Mouse (Mus musculus) hindbrain, embryonic 16.5 days (tissue): ENCODE measurements around the gene Iqsec1. TPM values are rescaled to one million over a fixed set of nuclear protein-coding genes. Genes with fewer than 3 reads are reported as not detected.
A peak's percentile ranks its signal among the peaks of the same experiment; 100 is the strongest.

Source experiments
- ATAC-seq: fragments of 200-750 bp; cut with Nextera tagmentation; 2 replicates; pipeline ENCODE4 v1.8.0; 2017; ENCODE audit warnings: moderate TSS enrichment, moderate library complexity
- H3K27ac ChIP-seq: fragments of 300-500 bp; sonication (generic); 2 replicates; pipeline ENCODE4 v1.5.1; 2014; ENCODE audit warnings: low read depth, mild to moderate bottlenecking, control low read depth, low read length, moderate library complexity
- H3K27me3 ChIP-seq: fragments of 300-500 bp; sonication (generic); replicated peaks from 2 replicates; pipeline ENCODE4 v1.6.1; 2014; ENCODE audit warnings: low read length; ENCODE audit not compliant: control insufficient read depth, insufficient read depth
- H3K36me3 ChIP-seq: fragments of 300-500 bp; sonication (generic); 2 replicates; pipeline ENCODE4 v1.6.1; 2014; ENCODE audit warnings: mild to moderate bottlenecking, low read length, moderate library complexity, mixed read lengths; ENCODE audit not compliant: control insufficient read depth, insufficient read depth
- H3K4me1 ChIP-seq: fragments of 300-500 bp; sonication (generic); 2 replicates; pipeline ENCODE4 v1.6.1; 2014; ENCODE audit warnings: low read depth, low read length; ENCODE audit not compliant: control insufficient read depth, insufficient read depth
- H3K4me2 ChIP-seq: fragments of 300-500 bp; sonication (generic); 2 replicates; pipeline ENCODE4 v1.6.1; 2014; ENCODE audit warnings: mild to moderate bottlenecking, low read length, control low read depth, moderate library complexity
- H3K4me3 ChIP-seq: fragments of 300-500 bp; sonication (generic); 2 replicates; pipeline ENCODE4 v1.5.1; 2014; ENCODE audit warnings: mild to moderate bottlenecking, low read length, control low read depth, moderate library complexity
- H3K9ac ChIP-seq: fragments of 300-500 bp; sonication (generic); 2 replicates; pipeline ENCODE4 v1.6.1; 2014; ENCODE audit warnings: low read depth, mild to moderate bottlenecking, control low read depth, low read length, moderate library complexity
- H3K9me3 ChIP-seq: fragments of 300-500 bp; sonication (generic); 2 replicates; pipeline ENCODE4 v1.6.1; 2014; ENCODE audit warnings: mild to moderate bottlenecking, low read length, moderate library complexity; ENCODE audit not compliant: control insufficient read depth
- WGBS: fragments of 180-500 bp; shearing (Covaris S2); extraction: QIAGEN DNeasy Blood & Tissue Kit; methylation state at CpG from one replicate; pipeline ENCODE4 v1.1.7; 2014; 5-methylcytosine and 5-hydroxymethylcytosine counted together
- polyA plus RNA-seq: library from polyadenylated mRNA; unstranded; fragments of >200 nt; fragmentation: Nextera tagmentation; extraction: Ambion mirVana; gene quantifications from 2 replicates; pipeline ENCODE4 v1.2.1, GENCODE M21; 2015

Gene Iqsec1
- polyA plus RNA-seq, 1 experiment from 2014 or later, result 25.8 TPM

DNA sequence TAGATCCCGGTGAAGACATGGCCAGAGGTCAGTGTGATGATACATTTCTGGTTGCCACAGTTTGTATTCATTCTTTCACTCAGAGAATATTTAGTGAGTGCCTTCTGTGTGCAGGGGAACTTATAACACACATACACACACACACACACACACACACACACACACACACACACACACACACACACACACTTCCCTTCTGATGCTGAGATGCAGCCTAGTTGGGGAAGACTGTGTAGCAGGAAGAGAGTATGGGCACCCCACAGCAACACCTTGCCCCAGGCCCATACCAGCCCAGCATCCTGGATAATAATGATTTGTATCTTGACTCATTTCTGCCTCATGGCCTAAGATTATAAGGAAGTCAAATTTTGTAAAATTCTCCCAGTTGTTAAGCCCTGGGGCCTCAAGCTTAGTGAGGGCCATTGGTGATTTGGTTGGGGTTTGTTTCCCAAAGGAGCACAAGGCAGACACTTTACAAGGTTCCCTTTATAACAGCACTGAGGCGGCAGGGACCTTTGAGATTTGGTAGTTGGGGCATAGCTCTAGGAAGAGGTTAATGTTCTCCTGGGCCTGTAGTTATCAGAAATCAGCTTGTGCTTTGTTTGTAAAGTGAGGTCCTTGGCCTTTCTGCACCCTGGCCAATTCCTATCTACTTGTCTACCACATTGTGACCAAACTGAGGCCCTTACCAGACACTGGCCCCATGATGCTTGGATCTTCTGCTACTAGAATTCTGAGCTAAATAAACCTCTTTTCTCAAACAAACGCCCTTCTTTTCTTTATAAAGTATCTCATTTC is 242.9 kb downstream of the Iqsec1 start:
- Histone ChIP-seq H3K4me3 (no peak overlapping the region), H3K4me1 (peaks cover 14% of the 10 kb centered on the region), H3K36me3 (no peaks in the 10 kb centered on the region), H3K27ac (peak overlapping the region; percentile 4; the same call in 1 of the 2 replicates), H3K9me3 (no peaks in the 10 kb centered on the region), H3K27me3 (no peaks in the 10 kb centered on the region), H3K9ac (no peak overlapping the region), H3K4me2 (no peak overlapping the region)
- WGBS, result 81% methylated on average over 3 of the region's 3 CpGs
- no peak for ATAC-seq

DNA sequence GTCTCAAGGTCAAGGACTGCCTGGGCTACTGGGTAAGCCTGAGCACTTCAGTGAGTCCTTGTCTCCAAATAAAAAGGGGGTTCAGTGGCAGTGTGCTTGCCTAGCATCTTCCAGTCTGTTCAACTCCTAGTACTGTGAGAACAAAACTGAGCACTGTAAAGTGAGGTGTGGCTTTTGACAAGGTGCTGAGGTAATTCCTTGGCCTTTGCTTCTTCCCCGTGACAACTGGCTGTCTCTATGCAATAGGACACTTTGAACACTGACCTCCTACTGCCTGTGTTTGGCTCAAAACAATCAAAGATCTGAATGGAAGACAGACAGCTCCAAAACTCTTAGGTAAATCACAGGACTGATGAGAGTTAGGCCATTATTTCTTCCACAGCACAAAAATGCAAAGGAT is 246.0 kb downstream of the Iqsec1 start:
- no peaks in the 10 kb centered on the region for H3K27me3 ChIP-seq
- H3K4me1 ChIP-seq, result peaks cover 16% of the 10 kb centered on the region
- H3K9ac ChIP-seq, result no peak overlapping the region
- H3K27ac ChIP-seq, result no peak overlapping the region
- H3K4me2 ChIP-seq, result no peak overlapping the region
- no peak overlapping the region for H3K4me3 ChIP-seq
- 49% methylated on average over 1 of the region's 1 CpGs for WGBS
- no peaks in the 10 kb centered on the region for H3K36me3 ChIP-seq
- ATAC-seq, result no peak
- H3K9me3 ChIP-seq, result no peaks in the 10 kb centered on the region

DNA sequence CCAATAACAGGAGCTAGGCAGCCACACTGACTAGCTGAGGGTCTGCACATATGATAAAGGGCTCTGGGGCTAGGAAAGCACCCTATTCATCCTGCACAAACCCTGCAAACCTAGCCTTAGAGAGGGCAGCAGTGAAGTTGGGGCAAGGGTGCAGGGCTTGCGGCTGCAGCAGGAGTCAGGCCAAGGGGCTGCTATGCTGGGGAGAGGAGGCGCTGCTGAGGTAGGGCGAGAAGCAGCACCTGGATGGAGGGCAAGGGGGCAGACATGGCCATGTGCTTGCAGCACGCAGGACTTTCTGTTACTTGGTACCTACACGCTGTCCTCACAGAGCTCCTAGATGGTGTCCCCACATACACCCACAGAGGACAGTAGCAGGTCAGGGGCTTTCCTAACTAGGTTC is 246.8 kb downstream of the Iqsec1 start:
- Histone ChIP-seq H3K4me1 (peaks cover 15% of the 10 kb centered on the region), H3K27ac (no peak overlapping the region), H3K27me3 (no peaks in the 10 kb centered on the region), H3K9ac (no peak overlapping the region), H3K9me3 (no peaks in the 10 kb centered on the region), H3K4me3 (no peak overlapping the region), H3K36me3 (no peaks in the 10 kb centered on the region), H3K4me2 (no peak overlapping the region)
- ATAC-seq, result no peak
- 88% methylated on average over 5 of the region's 5 CpGs for WGBS

DNA sequence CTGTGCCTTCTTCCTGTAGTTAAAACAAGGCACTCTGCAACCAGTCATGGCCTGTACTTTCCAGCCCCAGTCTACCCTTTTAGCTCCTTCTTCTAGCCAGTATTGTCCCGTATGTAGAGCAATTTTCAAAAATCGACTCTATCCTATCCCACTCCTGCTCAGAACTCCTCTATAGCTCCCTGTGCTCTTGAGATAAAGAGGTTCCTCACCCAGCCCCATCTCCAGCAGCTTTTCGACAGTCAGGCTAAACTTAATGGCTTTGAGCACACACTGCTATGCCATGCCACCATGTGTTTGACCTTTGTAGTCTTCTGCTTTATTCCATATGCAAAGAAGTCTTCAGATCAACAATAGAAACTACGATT is 247.4 kb downstream of the Iqsec1 start:
- H3K9me3 ChIP-seq, result no peaks in the 10 kb centered on the region
- no peak overlapping the region for H3K4me2 ChIP-seq
- H3K4me1 ChIP-seq, result peaks cover 8% of the 10 kb centered on the region
- no peak overlapping the region for H3K9ac ChIP-seq
- WGBS, result 69% methylated on average over 4 of the region's 4 CpGs
- H3K36me3 ChIP-seq, result no peaks in the 10 kb centered on the region
- no peaks in the 10 kb centered on the region for H3K27me3 ChIP-seq
- no peak overlapping the region for H3K4me3 ChIP-seq
- no peak overlapping the region for H3K27ac ChIP-seq
- ATAC-seq, result no peak

DNA sequence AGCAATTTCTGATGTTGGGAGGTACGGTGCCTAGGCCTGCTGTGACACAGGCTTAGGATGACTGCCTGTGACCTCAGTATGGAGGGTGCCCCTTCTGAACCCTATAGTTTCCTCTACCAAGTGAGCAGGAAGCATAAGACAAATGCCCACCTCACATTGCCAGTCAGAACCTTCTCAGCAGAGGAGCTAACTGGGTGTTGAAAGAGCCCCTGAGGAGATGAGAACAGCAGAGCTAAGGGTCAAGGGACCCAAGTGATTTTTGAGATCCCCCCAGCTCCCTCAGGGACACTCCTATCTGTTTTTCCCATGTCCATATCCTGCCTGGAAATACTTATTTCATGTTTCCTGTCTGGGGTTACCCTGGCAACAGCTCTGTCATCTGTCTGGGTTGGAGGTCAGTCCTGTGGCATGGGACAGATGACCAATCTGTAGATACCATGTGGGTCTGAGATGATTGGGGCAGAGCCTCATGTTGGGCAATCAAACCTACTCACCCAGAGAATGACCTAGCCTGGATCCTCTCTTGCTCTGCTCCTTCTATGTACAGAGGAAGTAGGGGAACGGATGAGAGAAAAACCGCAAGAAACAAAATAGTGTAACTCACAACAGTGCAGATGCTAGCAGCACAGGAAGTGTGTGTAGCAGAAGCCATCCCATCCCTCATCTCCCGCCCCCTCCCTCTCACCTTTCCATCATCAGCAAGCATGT is 248.0 kb downstream of the Iqsec1 start:
- H3K4me3 ChIP-seq, result no peak overlapping the region
- H3K36me3 ChIP-seq, result no peaks in the 10 kb centered on the region
- H3K27ac ChIP-seq, result no peak overlapping the region
- no peaks in the 10 kb centered on the region for H3K9me3 ChIP-seq
- ATAC-seq, result no peak
- WGBS, result 86% methylated on average over 4 of the region's 4 CpGs
- peaks cover 6% of the 10 kb centered on the region for H3K4me1 ChIP-seq
- H3K27me3 ChIP-seq, result no peaks in the 10 kb centered on the region
- H3K4me2 ChIP-seq, result no peak overlapping the region
- no peak overlapping the region for H3K9ac ChIP-seq

DNA sequence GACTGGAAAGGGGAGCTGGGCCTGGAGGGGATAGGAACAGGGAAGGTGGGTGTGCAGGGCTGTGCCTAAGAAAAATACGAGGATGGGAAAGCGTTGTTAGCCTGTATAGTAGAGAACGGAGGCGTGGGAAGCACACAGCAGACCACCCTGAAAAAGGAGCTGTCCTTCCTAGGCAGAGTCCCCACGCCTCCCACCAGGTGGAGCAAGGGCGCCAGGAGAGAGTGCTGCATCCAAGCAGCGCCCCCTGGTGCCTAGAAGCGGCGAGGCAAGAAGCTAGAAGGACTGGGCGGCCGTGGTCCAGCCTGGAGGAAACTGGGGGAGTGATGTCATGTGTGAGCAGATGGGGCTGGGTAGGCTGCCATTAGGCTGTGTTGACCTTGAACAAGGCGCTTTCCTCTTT is 251.1 kb downstream of the Iqsec1 start:
- peak overlapping the region; percentile 92 for H3K9ac ChIP-seq
- no peaks in the 10 kb centered on the region for H3K36me3 ChIP-seq
- no peaks in the 10 kb centered on the region for H3K9me3 ChIP-seq
- no peaks in the 10 kb centered on the region for H3K27me3 ChIP-seq
- peaks cover 17% of the 10 kb centered on the region for H3K4me1 ChIP-seq
- peak; percentile 86 for ATAC-seq
- peak overlapping the region; percentile 76 for H3K27ac ChIP-seq
- WGBS, result 1% methylated on average over 12 of the region's 12 CpGs
- H3K4me2 ChIP-seq, result peak overlapping the region; percentile 91
- peak overlapping the region; percentile 75 for H3K4me3 ChIP-seq

DNA sequence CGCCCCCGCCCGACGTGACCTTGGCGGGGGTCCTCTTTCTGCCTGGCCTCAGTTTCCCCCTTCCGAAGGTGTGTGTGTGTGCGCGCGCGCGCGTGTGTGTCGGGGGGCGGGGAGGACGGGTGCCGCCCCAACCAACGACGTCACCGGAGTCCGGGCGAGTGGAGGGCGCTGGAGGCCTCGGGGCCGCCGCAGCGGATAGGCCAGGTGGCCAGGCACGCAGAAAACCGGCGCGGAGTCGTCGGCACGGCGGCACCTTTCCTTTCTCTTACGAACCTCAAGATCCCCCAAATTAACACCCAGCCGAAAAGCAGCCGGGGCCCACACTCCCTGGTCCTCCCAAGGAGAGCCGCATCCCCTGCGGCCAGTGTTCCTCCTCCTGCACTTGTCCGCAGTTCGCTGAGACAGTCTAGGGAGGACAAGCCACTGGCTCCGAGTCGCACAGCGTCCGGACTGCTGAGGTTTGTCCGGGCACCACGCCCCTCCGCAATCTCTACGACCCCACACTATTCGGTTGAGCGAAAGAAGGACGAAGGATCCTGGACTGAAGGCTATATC is 251.7 kb downstream of the Iqsec1 start:
- peak; percentile 73 for ATAC-seq
- peak overlapping the region; percentile 76 for H3K27ac ChIP-seq
- peak overlapping the region; percentile 92 for H3K9ac ChIP-seq
- no peaks in the 10 kb centered on the region for H3K27me3 ChIP-seq
- peaks cover 17% of the 10 kb centered on the region for H3K4me1 ChIP-seq
- peak overlapping the region; percentile 91 for H3K4me2 ChIP-seq
- peak overlapping the region; percentile 75 for H3K4me3 ChIP-seq
- H3K9me3 ChIP-seq, result no peaks in the 10 kb centered on the region
- under 1% methylated on average over 41 of the region's 52 CpGs for WGBS
- H3K36me3 ChIP-seq, result no peaks in the 10 kb centered on the region

DNA sequence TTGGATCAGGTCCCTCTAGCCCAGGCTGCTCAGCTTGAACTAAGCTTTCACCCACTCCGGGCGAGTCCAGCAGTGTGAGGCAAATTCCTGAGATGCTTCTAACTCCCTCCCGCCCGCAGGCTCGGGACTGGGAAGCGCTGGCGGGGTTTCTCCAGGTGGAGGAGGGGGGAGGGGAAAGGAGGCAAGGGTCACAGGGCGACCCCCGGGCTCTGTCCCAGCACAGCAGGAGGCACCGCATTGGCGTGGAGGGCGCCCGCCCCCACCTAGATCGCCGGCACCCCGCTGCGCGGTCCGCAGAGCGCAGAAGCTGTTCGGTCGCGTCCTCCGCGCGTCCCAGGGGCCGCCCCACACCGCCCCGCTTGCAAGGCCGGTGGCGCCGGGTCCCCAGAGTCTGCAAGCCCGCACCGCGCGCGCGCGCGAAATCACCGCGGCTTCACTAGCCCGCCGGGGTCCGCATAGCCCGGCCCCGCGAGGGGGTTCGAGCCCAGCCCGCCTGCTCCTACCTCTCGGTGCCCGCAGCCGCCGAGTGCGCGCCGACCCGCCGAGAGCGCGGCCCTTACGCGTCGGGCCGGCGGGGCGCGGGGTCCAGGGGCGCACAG is 252.3 kb downstream of the Iqsec1 start:
- peak overlapping the region; percentile 92 for H3K9ac ChIP-seq
- H3K9me3 ChIP-seq, result no peaks in the 10 kb centered on the region
- no peaks in the 10 kb centered on the region for H3K36me3 ChIP-seq
- H3K4me3 ChIP-seq, result peak overlapping the region; percentile 75
- peak; percentile 49 for ATAC-seq
- peak overlapping the region; percentile 76 for H3K27ac ChIP-seq
- H3K4me1 ChIP-seq, result peaks cover 22% of the 10 kb centered on the region
- WGBS, result under 1% methylated on average over 54 of the region's 69 CpGs
- H3K27me3 ChIP-seq, result no peaks in the 10 kb centered on the region
- peak overlapping the region; percentile 91 for H3K4me2 ChIP-seq
